7 mouse cellular contexts compared by ENCODE assay signal in genomic region chr6:88116347-88117183, GRCm38 (mm10). TPM values are rescaled to one million over a fixed set of nuclear protein-coding genes. Genes with fewer than 3 reads are reported as not detected.
DNase-seq lines count a peak whose midpoint lies in the region; ATAC-seq and TF ChIP-seq lines count a peak whose summit lies in the region.

No protein-coding gene starts in this region.

- WGBS in cerebellum, adult 2 months = 19% methylated on average over 21 of the region's 21 CpGs
- WGBS in heart, postnatal 0 days = 40% methylated on average over 21 of the region's 21 CpGs
- WGBS in liver, embryonic 16.5 days (ENCODE audit: insufficient replicate concordance) = 19% methylated on average over 21 of the region's 21 CpGs

- no peak overlapping the region for H3K4me2 ChIP-seq in heart, postnatal 0 days (ENCODE audit: low read depth, low read length)
- H3K4me2 ChIP-seq in liver, embryonic 16.5 days (ENCODE audit: low read depth, low read length) = peak overlapping the region; percentile 50

- H3K27ac ChIP-seq in cerebellum, adult 2 months (ENCODE audit: insufficient read depth, low read length) = no peak overlapping the region
- no peak overlapping the region for H3K27ac ChIP-seq in heart, postnatal 0 days (ENCODE audit: low read depth)
- H3K27ac ChIP-seq in liver, embryonic 16.5 days (ENCODE audit: low read length) = peak overlapping the region; percentile 80
- no peak overlapping the region for H3K27ac ChIP-seq in layer of hippocampus, adult 2 months

- H3K4me3 ChIP-seq in cerebellum, adult 2 months (replicated peaks; ENCODE audit: insufficient read depth, low read depth, low read length) = no peak overlapping the region
- no peak overlapping the region for H3K4me3 ChIP-seq in heart, postnatal 0 days (ENCODE audit: low read depth, low read length)
- no peak overlapping the region for H3K4me3 ChIP-seq in liver, embryonic 16.5 days (ENCODE audit: low read depth, low read length)
- no peak overlapping the region for H3K4me3 ChIP-seq in layer of hippocampus, adult 2 months

- H3K4me1 ChIP-seq in cerebellum, adult 2 months (ENCODE audit: control insufficient read depth, insufficient read depth, low read length) = peaks cover 15% of the 10 kb centered on the region
- no peaks in the 10 kb centered on the region for H3K4me1 ChIP-seq in heart, postnatal 0 days (ENCODE audit: control insufficient read depth, insufficient read depth)
- peaks cover 34% of the 10 kb centered on the region for H3K4me1 ChIP-seq in liver, embryonic 16.5 days (ENCODE audit: control insufficient read depth, low read depth, low read length)

- no peaks in the 10 kb centered on the region for H3K9me3 ChIP-seq in heart, postnatal 0 days (replicated peaks; ENCODE audit: control insufficient read depth, low read length)
- H3K9me3 ChIP-seq in liver, embryonic 16.5 days (replicated peaks; ENCODE audit: control insufficient read depth, low read length) = no peaks in the 10 kb centered on the region

- H3K27me3 ChIP-seq in cerebellum, adult 2 months (ENCODE audit: control insufficient read depth, insufficient read depth, low read length) = no peaks in the 10 kb centered on the region
- 0 out of 2 replicates have a peak, but pooled peaks cover 9% of the 10 kb centered on the region for H3K27me3 ChIP-seq in heart, postnatal 0 days (ENCODE audit: control insufficient read depth, insufficient read depth, low read length)
- H3K27me3 ChIP-seq in liver, embryonic 16.5 days (ENCODE audit: control insufficient read depth, insufficient read depth, low read depth, low read length) = no peaks in the 10 kb centered on the region

- no peak for TF ChIP-seq CTCF in cerebellum, adult 2 months (IDR thresholded peaks at IDR 0.05; ENCODE audit: borderline replicate concordance, insufficient read depth, low read depth, low read length)
- no peak for TF ChIP-seq CTCF in heart, postnatal 0 days (IDR thresholded peaks at IDR 0.05; ENCODE audit: low read depth)
- no peak for TF ChIP-seq CTCF in layer of hippocampus, adult 2 months (conservative IDR thresholded peaks at IDR 0.05)

- peak; percentile 39 for DNase-seq in ovary, postnatal 14 days (ENCODE audit: low spot score)
- no peak for DNase-seq in ovary, adult 18-20 months (ENCODE audit: low spot score)
- peak; percentile 82 to 90 for DNase-seq in cerebellum, adult 2 months
- DNase-seq in heart, postnatal 0 days (ENCODE audit: low spot score) = peak; percentile 49
- no peak for DNase-seq in left cerebral cortex, adult 18-20 months (ENCODE audit: low spot score in 2 of 2)
- DNase-seq in layer of hippocampus, adult 2 months (ENCODE audit: low spot score in 2 of 2) = no peak

- peak; percentile 81 for ATAC-seq in heart, postnatal 0 days (ENCODE audit: insufficient read depth, low read depth)
- ATAC-seq in liver, embryonic 16.5 days (ENCODE audit: low read depth) = peak; percentile 87

- no peaks in the 10 kb centered on the region for H3K36me3 ChIP-seq in heart, postnatal 0 days (replicated peaks; ENCODE audit: control insufficient read depth, insufficient read depth, low read length)
- H3K36me3 ChIP-seq in liver, embryonic 16.5 days (ENCODE audit: control insufficient read depth, insufficient read depth) = no peaks in the 10 kb centered on the region

- no peak for TF ChIP-seq POLR2A in cerebellum, adult 2 months (IDR thresholded peaks at IDR 0.05; ENCODE audit: borderline replicate concordance, insufficient read depth, low read length)

- no peak for TF ChIP-seq EP300 in heart, postnatal 0 days (IDR thresholded peaks at IDR 0.05; ENCODE audit: low read depth)

- no peak overlapping the region for H3K9ac ChIP-seq in heart, postnatal 0 days (replicated peaks; ENCODE audit: low read depth, low read length)
- H3K9ac ChIP-seq in liver, embryonic 16.5 days (ENCODE audit: low read depth, low read length) = peak overlapping the region; percentile 36

RNA-seq across cellular contexts. Expression of gene Rpn1, which starts 32.3 kb away (rescaled TPM):
- polyA plus RNA-seq in cerebellum, adult 2 months (2012; rRNA removed) = 151 and 167 TPM in 2 replicates
- total RNA-seq in heart, postnatal 0 days (2014; rRNA removed; ENCODE audit: low replicate concordance) = 120 and 133 TPM in 2 replicates
- 99.0 and 104 TPM in 2 replicates for polyA plus RNA-seq in heart, postnatal 0 days (2015; fragmentation: Nextera tagmentation; extraction: Ambion mirVana)
- 173 and 183 TPM in 2 replicates for polyA plus RNA-seq in liver, embryonic 16.5 days (2015; fragmentation: Nextera tagmentation; extraction: Ambion mirVana)
- total RNA-seq in left cerebral cortex, adult 18-20 months (2021) = 100 to 1,000 TPM; 174 to 187 TPM
- 100 to 1,000 TPM; 163 to 174 TPM for total RNA-seq in layer of hippocampus, adult 2 months (2021)

Comparison
In these comparisons a context has a peak if more than half of its experiments do, and no peak if none do; other contexts are left out.
1. DNase-seq: peak in ovary, postnatal 14 days (single experiment), cerebellum, adult 2 months (2 of 2) and heart, postnatal 0 days (single experiment); none in ovary, adult 18-20 months (single experiment), left cerebral cortex, adult 18-20 months (0 of 2) and layer of hippocampus, adult 2 months (0 of 2).